Mouse (Mus musculus) c-Kit-positive CD71-positive TER-119-negative erythroid progenitor cells, embryonic 14.5 days (primary cell): ENCODE results near the gene Klhl11.

ENCODE experiments used
- DNase-seq: peaks from one replicate; pipeline ENCODE4 v3.0.0-alpha.2; 2013; ENCODE audit warnings: low read depth

Gene Klhl11

GRCm38 (mm10) chr11:100471352-100472196 lies 967 bp downstream of the Klhl11 start:
- no peak for DNase-seq

- DNase-seq, result no peak
These were observed 6.7 kb downstream of the Klhl11 start for GRCm38 (mm10) chr11:100465833-100466232.

GRCm38 (mm10) chr11:100465229-100465792 lies 7.2 kb downstream of the Klhl11 start:
- DNase-seq, result no peak

GRCm38 (mm10) chr11:100462699-100463098 lies 9.8 kb downstream of the Klhl11 start:
- DNase-seq, result no peak

GRCm38 (mm10) chr11:100457711-100458110 lies 14.8 kb downstream of the Klhl11 start:
- DNase-seq, result no peak

GRCm38 (mm10) chr11:100457247-100457646 lies 15.3 kb downstream of the Klhl11 start:
- no peak for DNase-seq

GRCm38 (mm10) chr11:100442625-100443024 lies 29.9 kb downstream of the Klhl11 start:
- no peak for DNase-seq

GRCm38 (mm10) chr11:100441797-100442196 lies 30.7 kb downstream of the Klhl11 start, which contains the start of the genes Nt5c3b and Klhl10:
Gene Nt5c3b (minus strand): TSS chr11:100441808.
Gene Klhl10 (plus strand): TSS chr11:100441917.
- no peak for DNase-seq

- peak; percentile 66 for DNase-seq
These were observed 31.6 kb downstream of the Klhl11 start for GRCm38 (mm10) chr11:100440691-100441522.

- DNase-seq, result no peak
These were observed 34.6 kb downstream of the Klhl11 start for GRCm38 (mm10) chr11:100437901-100438300.

- no peak for DNase-seq
These were observed 36.8 kb downstream of the Klhl11 start for GRCm38 (mm10) chr11:100435678-100436246.

- DNase-seq, result no peak
These were observed 40.5 kb downstream of the Klhl11 start for GRCm38 (mm10) chr11:100432002-100432401.

- DNase-seq, result no peak
These were observed 42.5 kb downstream of the Klhl11 start for GRCm38 (mm10) chr11:100430052-100430451.

- no peak for DNase-seq
These were observed 43.8 kb downstream of the Klhl11 start for GRCm38 (mm10) chr11:100428612-100429199.

GRCm38 (mm10) chr11:100426820-100427219 lies 45.7 kb downstream of the Klhl11 start:
- no peak for DNase-seq

- DNase-seq, result peak; percentile 78
These were observed 46.7 kb downstream of the Klhl11 start for GRCm38 (mm10) chr11:100425851-100426250.

- DNase-seq, result no peak
These were observed 48.7 kb downstream of the Klhl11 start for GRCm38 (mm10) chr11:100423836-100424235.

- no peak for DNase-seq
These were observed 51.0 kb downstream of the Klhl11 start for GRCm38 (mm10) chr11:100421537-100421936.

- no peak for DNase-seq
These were observed 57.4 kb downstream of the Klhl11 start, which contains the start of gene Fkbp10 for GRCm38 (mm10) chr11:100414914-100415822. Gene Fkbp10 (plus strand): TSS chr11:100415697.
